8 mouse cellular contexts compared by ENCODE assay signal in the genomic region with DNA sequence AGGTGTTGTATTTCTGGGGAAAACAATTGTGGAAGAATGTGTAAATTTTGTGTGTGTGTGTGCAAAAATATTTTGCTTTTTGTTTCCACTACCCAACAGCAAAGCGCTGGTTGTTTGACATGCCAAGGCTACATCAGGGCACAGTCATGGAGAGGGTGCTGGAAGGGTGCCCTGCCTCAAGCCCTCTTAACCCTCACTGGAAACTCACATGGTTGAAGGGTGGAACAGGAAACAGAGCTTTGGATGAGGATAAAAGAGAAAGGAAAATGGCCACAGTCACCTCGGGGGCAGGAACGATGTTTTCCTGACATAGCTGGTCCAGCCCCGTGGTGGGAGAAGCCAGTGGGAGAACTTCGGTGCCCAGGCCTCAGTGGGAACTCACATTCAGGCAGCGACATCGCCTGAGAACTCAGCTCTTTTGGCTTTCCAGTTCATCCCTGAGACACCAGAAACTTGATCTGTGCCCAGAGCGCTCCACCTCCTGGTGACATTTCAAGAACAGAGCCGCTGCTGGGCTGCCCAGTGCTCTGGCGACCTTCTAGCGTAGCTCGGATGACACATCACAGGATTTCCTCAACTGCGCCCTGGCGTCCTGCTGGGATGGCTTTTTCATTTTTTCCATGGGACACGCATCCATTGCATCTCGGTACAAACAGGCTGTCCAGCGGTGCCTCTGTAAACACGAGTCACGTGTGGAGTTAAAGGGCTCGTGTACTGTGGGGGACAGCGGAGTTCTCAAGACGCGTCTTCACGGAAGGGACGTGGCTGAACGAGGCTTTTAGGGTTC. TPM values are rescaled to one million over a fixed set of nuclear protein-coding genes. Genes with fewer than 3 reads are reported as not detected.
A peak's percentile ranks its signal among the peaks of the same experiment; 100 is the strongest.
DNase-seq lines count a peak whose midpoint lies in the region; ATAC-seq lines count a peak whose summit lies in the region.

No protein-coding gene starts in this region.

- no peaks in the 10 kb centered on the region for H3K9me3 ChIP-seq in hindbrain, embryonic 16.5 days (ENCODE audit: control insufficient read depth, low read length)
- no peaks in the 10 kb centered on the region for H3K9me3 ChIP-seq in liver, embryonic 12.5 days (replicated peaks)
- no peaks in the 10 kb centered on the region for H3K9me3 ChIP-seq in neural tube, embryonic 12.5 days
- H3K9me3 ChIP-seq in forebrain, embryonic 14.5 days (replicated peaks; ENCODE audit: control insufficient read depth, low read length) = no peaks in the 10 kb centered on the region

- ATAC-seq in hindbrain, embryonic 16.5 days = no peak
- no peak for ATAC-seq in liver, embryonic 12.5 days
- ATAC-seq in neural tube, embryonic 12.5 days (ENCODE audit: low FRiP score, low read depth) = no peak
- no peak for ATAC-seq in forebrain, embryonic 14.5 days

- peak overlapping the region; percentile 47 for H3K4me2 ChIP-seq in hindbrain, embryonic 16.5 days (ENCODE audit: low read length)
- H3K4me2 ChIP-seq in liver, embryonic 12.5 days = peak overlapping the region; percentile 21
- H3K4me2 ChIP-seq in neural tube, embryonic 12.5 days (replicated peaks) = peak overlapping the region; percentile 25
- no peak overlapping the region for H3K4me2 ChIP-seq in forebrain, embryonic 14.5 days (ENCODE audit: low read length)

- WGBS in hindbrain, embryonic 16.5 days = 43% methylated on average over 26 of the region's 26 CpGs
- 27% methylated on average over 26 of the region's 26 CpGs for WGBS in liver, embryonic 12.5 days (ENCODE audit: insufficient replicate concordance)
- WGBS in neural tube, embryonic 12.5 days = 51% methylated on average over 26 of the region's 26 CpGs
- WGBS in forebrain, embryonic 14.5 days = 60% methylated on average over 26 of the region's 26 CpGs

- H3K4me1 ChIP-seq in hindbrain, embryonic 16.5 days (ENCODE audit: control insufficient read depth, insufficient read depth, low read depth, low read length) = no peaks in the 10 kb centered on the region
- H3K4me1 ChIP-seq in liver, embryonic 12.5 days = no peaks in the 10 kb centered on the region; the same call in 1 of the 2 replicates
- peaks cover 7% of the 10 kb centered on the region; the same call in 1 of the 2 replicates for H3K4me1 ChIP-seq in neural tube, embryonic 12.5 days
- no peaks in the 10 kb centered on the region for H3K4me1 ChIP-seq in forebrain, embryonic 14.5 days (ENCODE audit: control insufficient read depth, insufficient read depth, low read length)

- peak; percentile 26 to 30 for DNase-seq in cerebellum, postnatal 14 days
- no peak for DNase-seq in cerebellum, adult 8-10 months
- peak; percentile 6 for DNase-seq in forelimb bud, embryonic 11.5 days (ENCODE audit: low read depth, low spot score)
- no peak for DNase-seq in forebrain, embryonic 14.5 days (ENCODE audit: low spot score)
- DNase-seq in yolk sac, embryonic 10.5 days (ENCODE audit: low spot score) = no peak

- no peak overlapping the region for H3K27ac ChIP-seq in hindbrain, embryonic 16.5 days (ENCODE audit: low read depth, low read length)
- no peak overlapping the region for H3K27ac ChIP-seq in liver, embryonic 12.5 days
- no peak overlapping the region for H3K27ac ChIP-seq in neural tube, embryonic 12.5 days
- H3K27ac ChIP-seq in forebrain, embryonic 14.5 days (ENCODE audit: low read depth, low read length) = no peak overlapping the region

- no peaks in the 10 kb centered on the region for H3K27me3 ChIP-seq in hindbrain, embryonic 16.5 days (replicated peaks; ENCODE audit: control insufficient read depth, insufficient read depth, low read length)
- peaks cover 23% of the 10 kb centered on the region for H3K27me3 ChIP-seq in liver, embryonic 12.5 days (replicated peaks)
- H3K27me3 ChIP-seq in neural tube, embryonic 12.5 days (replicated peaks) = no peaks in the 10 kb centered on the region
- H3K27me3 ChIP-seq in forebrain, embryonic 14.5 days (replicated peaks; ENCODE audit: control insufficient read depth, insufficient read depth, low read length) = no peaks in the 10 kb centered on the region

- no peak overlapping the region for H3K9ac ChIP-seq in hindbrain, embryonic 16.5 days (ENCODE audit: low read depth, low read length)
- no peak overlapping the region for H3K9ac ChIP-seq in liver, embryonic 12.5 days
- no peak overlapping the region for H3K9ac ChIP-seq in neural tube, embryonic 12.5 days
- no peak overlapping the region for H3K9ac ChIP-seq in forebrain, embryonic 14.5 days (ENCODE audit: low read length)

- no peaks in the 10 kb centered on the region for H3K36me3 ChIP-seq in hindbrain, embryonic 16.5 days (ENCODE audit: control insufficient read depth, insufficient read depth, low read length)
- H3K36me3 ChIP-seq in liver, embryonic 12.5 days = no peaks in the 10 kb centered on the region
- no peaks in the 10 kb centered on the region for H3K36me3 ChIP-seq in neural tube, embryonic 12.5 days
- no peaks in the 10 kb centered on the region for H3K36me3 ChIP-seq in forebrain, embryonic 14.5 days (ENCODE audit: control insufficient read depth, insufficient read depth, low read length)

- H3K4me3 ChIP-seq in hindbrain, embryonic 16.5 days (ENCODE audit: low read length) = no peak overlapping the region
- H3K4me3 ChIP-seq in liver, embryonic 12.5 days = no peak overlapping the region
- no peak overlapping the region for H3K4me3 ChIP-seq in neural tube, embryonic 12.5 days
- no peak overlapping the region for H3K4me3 ChIP-seq in forebrain, embryonic 14.5 days (ENCODE audit: low read depth, low read length)

RNA-seq across cellular contexts. Expression of gene Ptpn3, which starts 6.8 kb away (rescaled TPM):
- polyA plus RNA-seq in hindbrain, embryonic 16.5 days (2015; fragmentation: Nextera tagmentation; extraction: Ambion mirVana) = 2.8 and 4.2 TPM in 2 replicates
- 0.32 and 0.37 TPM in 2 replicates for polyA plus RNA-seq in liver, embryonic 12.5 days (2016; fragmentation: Nextera tagmentation; extraction: Ambion mirVana)
- polyA plus RNA-seq in neural tube, embryonic 12.5 days (2016; fragmentation: Nextera tagmentation; extraction: Ambion mirVana) = 5.4 and 5.8 TPM in 2 replicates
- 0.58 and 0.66 TPM in 2 replicates for polyA plus RNA-seq in forebrain, embryonic 14.5 days (2014; fragmentation: Nextera tagmentation; extraction: Ambion mirVana)

Comparison
In these comparisons a context has a peak if more than half of its experiments do, and no peak if none do; other contexts are left out.
1. DNase-seq: peak in cerebellum, postnatal 14 days (2 of 2) and forelimb bud, embryonic 11.5 days (single experiment); none in cerebellum, adult 8-10 months (single experiment), forebrain, embryonic 14.5 days (single experiment) and yolk sac, embryonic 10.5 days (single experiment).